Mouse (Mus musculus) CH12.LX (cell line): ENCODE measurements around the gene Ube2l3. TPM values are rescaled to one million over a fixed set of nuclear protein-coding genes. Genes with fewer than 3 reads are reported as not detected.

ENCODE experiments used
- DNase-seq: peaks from one replicate; pipeline ENCODE4 v3.0.0-alpha.2; 2013; ENCODE audit errors: extremely low read depth
- H3K27ac ChIP-seq: 2 replicates; pipeline ENCODE4 v1.5.1; 2012; ENCODE audit warnings: low read depth, mild to moderate bottlenecking, control low read depth, moderate library complexity; ENCODE audit not compliant: insufficient read depth
- H3K27me3 ChIP-seq: replicated peaks from 2 replicates; pipeline ENCODE3; 2012; ENCODE audit warnings: inconsistent platforms
- H3K36me3 ChIP-seq, 2 experiments: replicated peaks in 1 of 2; 2 replicates each; pipeline versions ENCODE3 to v1.6.1; 2012; ENCODE audit warnings: inconsistent platforms in 1 of 2, low read length in 1 of 2, mild to moderate bottlenecking in 1 of 2, mixed read lengths in 1 of 2, moderate library complexity in 1 of 2; ENCODE audit not compliant: control insufficient read depth in 1 of 2, insufficient read depth in 1 of 2
- H3K4me1 ChIP-seq, 2 experiments: 2 replicates each; pipeline ENCODE4 v1.6.1; 2012; ENCODE audit warnings: inconsistent platforms in 1 of 2, moderate library complexity in 1 of 2; ENCODE audit not compliant: insufficient read depth in 2 of 2, control insufficient read depth in 1 of 2
- H3K4me2 ChIP-seq: 2 replicates; pipeline ENCODE4 v1.6.1; 2012; ENCODE audit warnings: low read depth, mild to moderate bottlenecking, control low read depth; ENCODE audit not compliant: poor library complexity, insufficient read depth, severe bottlenecking
- H3K4me3 ChIP-seq, 3 experiments: fragments of 150-350 bp in 1 of 3; sonication (generic) in 1 of 3; replicated peaks in 1 of 3; 2 replicates each; pipeline versions ENCODE3 to v1.5.1; 2011 to 2012; ENCODE audit warnings: low read depth in 2 of 3, low read length in 2 of 3, mild to moderate bottlenecking in 2 of 3, moderate library complexity in 2 of 3, control low read depth in 1 of 3, improper control_type of control experiment in 1 of 3, inconsistent platforms in 1 of 3, mixed read lengths in 1 of 3; ENCODE audit not compliant: poor library complexity in 1 of 3
- H3K79me2 ChIP-seq: replicated peaks from 2 replicates; pipeline ENCODE4 v1.6.1; 2012; ENCODE audit warnings: mild to moderate bottlenecking, moderate library complexity; ENCODE audit not compliant: control insufficient read depth, poor library complexity, insufficient read depth, severe bottlenecking; ENCODE audit errors: extremely low read depth
- H3K9ac ChIP-seq: 2 replicates; pipeline ENCODE4 v1.6.1; 2012; ENCODE audit warnings: low read depth, mild to moderate bottlenecking, control low read depth, moderate library complexity; ENCODE audit not compliant: insufficient read depth
- H3K9me3 ChIP-seq: replicated peaks from 2 replicates; pipeline ENCODE3; 2012; ENCODE audit warnings: low read length, inconsistent platforms, mixed read lengths
- BHLHE40 ChIP-seq: IDR thresholded peaks from 2 replicates; pipeline ENCODE4 v1.6.1; 2011; ENCODE audit warnings: mild to moderate bottlenecking, low read depth, low read length, improper control_type of control experiment
- CHD1 ChIP-seq: IDR thresholded peaks from 2 replicates; pipeline ENCODE4 v1.6.1; 2012; ENCODE audit warnings: low read depth, low read length, improper control_type of control experiment, inconsistent platforms
- CHD2 ChIP-seq: IDR thresholded peaks from 2 replicates; pipeline ENCODE4 v1.6.1; 2011; ENCODE audit warnings: low read length, improper control_type of control experiment
- E2F4 ChIP-seq: IDR thresholded peaks from 2 replicates; pipeline ENCODE4 v1.6.1; 2011; ENCODE audit warnings: low read depth, low read length, improper control_type of control experiment; ENCODE audit not compliant: insufficient replicate concordance
- ELF1 ChIP-seq: IDR thresholded peaks from 2 replicates; pipeline ENCODE4 v1.6.1; 2014; ENCODE audit warnings: low read depth, mild to moderate bottlenecking, inconsistent platforms, low read length, improper control_type of control experiment
- EP300 ChIP-seq: IDR thresholded peaks from 2 replicates; pipeline ENCODE4 v1.6.1; 2011; ENCODE audit warnings: low read length, improper control_type of control experiment
- ETS1 ChIP-seq: conservative IDR thresholded peaks from 2 replicates; pipeline ENCODE4 v1.6.1; 2012; ENCODE audit warnings: low read depth, mild to moderate bottlenecking, inconsistent platforms, low read length, improper control_type of control experiment, moderate library complexity
- GABPA ChIP-seq: IDR thresholded peaks from 2 replicates; pipeline ENCODE4 v1.6.1; 2012; ENCODE audit warnings: low read depth, low read length, improper control_type of control experiment, inconsistent platforms; ENCODE audit not compliant: insufficient replicate concordance
- HCFC1 ChIP-seq: IDR thresholded peaks from 2 replicates; pipeline ENCODE4 v1.6.1; 2012; ENCODE audit warnings: low read depth, mild to moderate bottlenecking, inconsistent platforms, low read length, improper control_type of control experiment
- IRF4 ChIP-seq: IDR thresholded peaks from 2 replicates; pipeline ENCODE4 v1.6.1; 2014; ENCODE audit warnings: low read depth, mild to moderate bottlenecking, inconsistent platforms, low read length, improper control_type of control experiment
- JUN ChIP-seq: IDR thresholded peaks from 2 replicates; pipeline ENCODE4 v1.6.1; 2011; ENCODE audit warnings: low read depth, mild to moderate bottlenecking, low read length, improper control_type of control experiment, moderate library complexity; ENCODE audit not compliant: insufficient read depth
- JUND ChIP-seq: conservative IDR thresholded peaks from 2 replicates; pipeline ENCODE4 v1.6.1; 2011; ENCODE audit warnings: low read depth, low read length, improper control_type of control experiment
- MAFK ChIP-seq: IDR thresholded peaks from 2 replicates; pipeline ENCODE4 v1.6.1; 2011; ENCODE audit warnings: low read length, improper control_type of control experiment; ENCODE audit not compliant: insufficient replicate concordance
- MAX ChIP-seq: IDR thresholded peaks from 2 replicates; pipeline ENCODE4 v1.6.1; 2011; ENCODE audit warnings: low read length, improper control_type of control experiment
- MAZ ChIP-seq: IDR thresholded peaks from 2 replicates; pipeline ENCODE4 v1.6.1; 2012; ENCODE audit warnings: low read depth, mild to moderate bottlenecking, inconsistent platforms, low read length, improper control_type of control experiment, moderate library complexity
- MXI1 ChIP-seq: IDR thresholded peaks from 2 replicates; pipeline ENCODE4 v1.6.1; 2011; ENCODE audit warnings: mild to moderate bottlenecking, low read depth, low read length, improper control_type of control experiment
- MYC ChIP-seq: IDR thresholded peaks from 2 replicates; pipeline ENCODE4 v1.6.1; 2011; ENCODE audit warnings: low read depth, mild to moderate bottlenecking, improper control_type of control experiment, low read length
- NELFE ChIP-seq: IDR thresholded peaks from 2 replicates; pipeline ENCODE4 v1.6.1; 2011; ENCODE audit warnings: low read depth, low read length, improper control_type of control experiment
- NRF1 ChIP-seq: IDR thresholded peaks from 2 replicates; pipeline ENCODE4 v1.6.1; 2014; ENCODE audit warnings: low read depth, mild to moderate bottlenecking, inconsistent platforms, low read length, improper control_type of control experiment, moderate library complexity
- PAX5 ChIP-seq: IDR thresholded peaks from 2 replicates; pipeline ENCODE4 v1.6.1; 2012; ENCODE audit warnings: low read length, inconsistent platforms, mixed read lengths
- POLR2A ChIP-seq: IDR thresholded peaks from 2 replicates; pipeline ENCODE4 v1.6.1; 2011; ENCODE audit warnings: low read depth, mild to moderate bottlenecking, improper control_type of control experiment, low read length
- POLR2AphosphoS2 ChIP-seq: IDR thresholded peaks from 2 replicates; pipeline ENCODE4 v1.6.1; 2011; ENCODE audit warnings: low read depth, low read length, improper control_type of control experiment
- RAD21 ChIP-seq: IDR thresholded peaks from 2 replicates; pipeline ENCODE4 v1.6.1; 2011; ENCODE audit warnings: low read depth, mild to moderate bottlenecking, low read length, improper control_type of control experiment, moderate library complexity
- RCOR1 ChIP-seq: conservative IDR thresholded peaks from 2 replicates; pipeline ENCODE4 v1.6.1; 2012; ENCODE audit warnings: low read depth, mild to moderate bottlenecking, inconsistent platforms, low read length, improper control_type of control experiment
- SIN3A ChIP-seq: IDR thresholded peaks from 2 replicates; pipeline ENCODE4 v1.6.1; 2012; ENCODE audit warnings: low read length, improper control_type of control experiment, inconsistent platforms
- TBP ChIP-seq: conservative IDR thresholded peaks from 2 replicates; pipeline ENCODE4 v1.6.1; 2011; ENCODE audit warnings: low read depth, low read length, improper control_type of control experiment
- TCF12 ChIP-seq: IDR thresholded peaks from 2 replicates; pipeline ENCODE4 v1.6.1; 2014; ENCODE audit warnings: low read depth, mild to moderate bottlenecking, inconsistent platforms, low read length, improper control_type of control experiment
- ZC3H11A ChIP-seq: IDR thresholded peaks from 2 replicates; pipeline ENCODE4 v1.6.1; 2012; ENCODE audit warnings: low read depth, mild to moderate bottlenecking, inconsistent platforms, low read length, improper control_type of control experiment
- ZKSCAN1 ChIP-seq: IDR thresholded peaks from 2 replicates; pipeline ENCODE4 v1.6.1; 2012; ENCODE audit warnings: low read depth, inconsistent platforms, low read length, improper control_type of control experiment, borderline replicate concordance
- ZNF384 ChIP-seq: IDR thresholded peaks from 2 replicates; pipeline ENCODE4 v1.6.1; 2012; ENCODE audit warnings: low read depth, low read length, improper control_type of control experiment, inconsistent platforms
- dilution Hi-C: fragments of 300-500 bp; cut with MboI; formaldehyde crosslinking; loops from 2 replicates; pipeline ENCODE4 v1.14.3; 2020; ENCODE audit warnings: low sequenced_read_pairs; ENCODE audit not compliant: extremely low pct_unique_long_range_greater_than_20kb, extremely low pct_ligation_motif_present
- in situ Hi-C: fragments of 300-500 bp; cut with MboI; formaldehyde crosslinking; loops from 3 replicates; pipeline ENCODE4 v1.14.3; 2019; ENCODE audit warnings: low sequenced_read_pairs, low pct_ligation_motif_present, low pct_unique_long_range_greater_than_20kb, mixed read lengths
- polyA plus RNA-seq: library from polyadenylated mRNA; unstranded; fragments of >175 nt; gene quantifications from 2 replicates; pipeline ENCODE4 v1.2.1, GENCODE M21; 2012; ENCODE audit warnings: low read depth; ENCODE audit not compliant: insufficient read length
- total RNA-seq, 2 experiments: library from RNA; depleted of rRNA; stranded (reverse); fragments of 300-350 nt in 1 of 2; fragments of >200 nt in 1 of 2; gene quantifications; 2 replicates each; pipeline ENCODE4 v1.2.3; 2012 to 2014

Gene Ube2l3
- total and polyA plus RNA-seq, 3 experiments = 156 to 386 (median 302) TPM

GRCm38 (mm10) chr16:17132906-17133200 is 69.6 kb downstream of the Ube2l3 start:
- DNase-seq = no peak
- Histone ChIP-seq H3K27me3 (no peaks in the 10 kb centered on the region), H3K79me2 (no peaks in the 10 kb centered on the region; the same call in 1 of the 2 replicates), H3K36me3 (peaks cover 0 to 14% of the 10 kb centered on the region in 2 experiments), H3K4me2 (peak overlapping the region; percentile 82), H3K4me1 (peaks cover 10 to 26% of the 10 kb centered on the region in 2 experiments), H3K9me3 (no peaks in the 10 kb centered on the region), H3K9ac (peak overlapping the region; percentile 61), H3K27ac (no peak overlapping the region), H3K4me3 (peak overlapping the region; percentile 8 to 75 (median 53))
- dilution Hi-C loops = no loop called here
- in situ Hi-C loops = loop anchor here (5.0 kb wide), 2 partner anchors 69 to 149 kb away; partner anchors contain the start of gene Ube2l3
- TF ChIP-seq ETS1 (no peak), NRF1 (peak; percentile 43; the same call in 1 of the 2 replicates)

GRCm38 (mm10) chr16:17132089-17132905 is 70.2 kb downstream of the Ube2l3 start, which contains the start of gene Sdf2l1:
Gene Sdf2l1, minus strand, starts transcription at chr16:17132383.
- peak within 1 kb of the TSS; percentile 83 for H3K4me2 ChIP-seq
- no peaks in the 10 kb centered on the region; the same call in 1 of the 2 replicates for H3K79me2 ChIP-seq
- peak within 1 kb of the TSS; percentile 75 to 92 (median 76) for H3K4me3 ChIP-seq
- peaks cover 10 to 26% of the 10 kb centered on the region in 2 experiments for H3K4me1 ChIP-seq
- peaks cover 0 to 14% of the 10 kb centered on the region in 2 experiments for H3K36me3 ChIP-seq
- in situ Hi-C loops = loop anchor here (5.0 kb wide), 2 partner anchors 70 to 150 kb away; partner anchors contain the start of gene Ube2l3
- H3K27ac ChIP-seq = no peak within 1 kb of the TSS
- no peaks in the 10 kb centered on the region for H3K9me3 ChIP-seq
- dilution Hi-C loops = no loop called here
- peak; percentile 100 for DNase-seq
- H3K9ac ChIP-seq = peak within 1 kb of the TSS; percentile 61
- H3K27me3 ChIP-seq = no peaks in the 10 kb centered on the region
- TF ChIP-seq JUND (no peak), MYC (peak; percentile 31; the same call in 1 of the 2 replicates), MAFK (no peak), ZNF384 (0 out of 2 replicates have a peak, but pooled peaks have one; percentile 22), NELFE (peak; percentile 88), E2F4 (peak; percentile 85; the same call in 1 of the 2 replicates), GABPA (no peak), CHD1 (peak; percentile 84; the same call in 1 of the 2 replicates), TBP (peak; percentile 83; the same call in 1 of the 2 replicates), JUN (no peak), CHD2 (peak; percentile 97), ETS1 (0 out of 2 replicates have a peak, but pooled peaks have one; percentile 23), MAX (peak; percentile 85), RCOR1 (peak; percentile 71; the same call in 1 of the 2 replicates), NRF1 (peak; percentile 71), TCF12 (peak; percentile 86), IRF4 (peak; percentile 65; the same call in 1 of the 2 replicates), MXI1 (peak; percentile 76; the same call in 1 of the 2 replicates), SIN3A (peak; percentile 99), ZC3H11A (no peak), ELF1 (peak; percentile 92), POLR2A (peak; percentile 98), ZKSCAN1 (no peak), BHLHE40 (peak; percentile 27; the same call in 1 of the 2 replicates), RAD21 (no peak), POLR2AphosphoS2 (peak; percentile 80), EP300 (no peak), HCFC1 (peak; percentile 58), MAZ (peak; percentile 56; the same call in 1 of the 2 replicates), PAX5 (no peak)
